Mouse (Mus musculus) gastrocnemius, postnatal 25 days (tissue): ENCODE results near the gene Fyb. TPM values are rescaled to one million over a fixed set of nuclear protein-coding genes. Genes with fewer than 3 reads are reported as not detected.

Source experiments
- DNase-seq: peaks from one replicate; pipeline ENCODE4 v3.0.0; 2022
- total RNA-seq, 2 experiments: library from RNA; stranded (reverse); gene quantifications; 1 replicate in 1 of 2; 2 replicates in 1 of 2; pipeline ENCODE4 v1.2.3; 2021

The Fyb gene
- total RNA-seq, 2 experiments from 2014 or later: 1.6 to 2.9 TPM

DNA sequence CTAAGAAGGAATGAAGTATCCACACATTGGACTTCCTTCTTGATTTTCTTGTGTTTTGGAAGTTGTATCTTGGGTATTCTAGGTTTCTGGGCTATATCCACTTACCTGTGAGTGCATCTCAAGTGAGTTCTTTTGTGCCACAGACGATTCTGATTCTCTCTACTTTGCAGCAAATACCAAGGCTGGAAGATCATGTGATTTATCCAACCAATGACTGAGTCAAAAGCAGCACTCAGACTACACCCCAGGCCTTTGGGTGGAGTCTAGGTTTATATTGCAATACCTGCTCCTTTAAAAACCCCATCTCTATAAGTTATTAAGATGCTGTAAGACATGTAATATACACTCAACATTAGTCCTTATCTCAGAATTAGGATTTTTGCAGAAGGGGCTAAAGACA lies 77.7 kb downstream of the Fyb start:
- no peak for DNase-seq

DNA sequence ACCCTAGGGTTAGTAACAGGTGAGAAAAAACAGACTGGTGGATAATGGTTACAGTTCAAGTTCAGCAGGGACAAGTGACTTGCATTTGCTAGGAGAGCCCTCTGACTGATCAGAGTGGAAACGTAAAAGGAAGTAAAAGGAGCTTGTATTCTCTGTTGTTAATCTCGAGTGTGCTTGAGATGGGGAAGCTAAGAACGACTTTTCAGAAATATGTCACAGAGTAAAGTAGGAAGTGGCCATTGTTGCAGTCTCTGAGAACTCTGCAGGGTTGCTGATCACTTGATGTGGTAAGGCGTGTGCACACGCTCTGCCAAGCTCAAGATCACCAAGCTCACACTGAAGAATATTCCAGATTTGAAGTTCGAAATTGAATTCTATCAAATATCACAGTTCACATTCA lies 78.7 kb downstream of the Fyb start:
- DNase-seq: no peak

DNA sequence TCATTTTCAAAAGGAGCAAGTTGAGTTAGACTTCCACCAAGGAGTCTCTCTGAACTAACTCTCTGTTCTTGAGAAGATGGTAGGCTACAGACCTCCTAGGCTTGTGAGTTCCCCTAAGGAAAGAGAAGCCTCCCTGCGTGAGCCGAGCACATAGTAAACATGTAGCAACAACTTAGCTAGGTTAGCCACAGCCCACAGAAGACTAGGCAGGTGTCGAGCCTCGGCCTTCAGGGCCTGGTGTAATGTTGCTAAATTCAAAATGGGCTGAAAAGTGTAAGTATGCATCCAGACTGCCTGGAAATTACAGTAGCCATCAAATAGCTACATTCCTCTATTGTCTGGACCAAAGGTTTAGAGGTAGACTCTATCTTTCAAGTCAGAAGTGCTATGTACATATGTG lies 79.3 kb downstream of the Fyb start:
- DNase-seq: no peak

DNA sequence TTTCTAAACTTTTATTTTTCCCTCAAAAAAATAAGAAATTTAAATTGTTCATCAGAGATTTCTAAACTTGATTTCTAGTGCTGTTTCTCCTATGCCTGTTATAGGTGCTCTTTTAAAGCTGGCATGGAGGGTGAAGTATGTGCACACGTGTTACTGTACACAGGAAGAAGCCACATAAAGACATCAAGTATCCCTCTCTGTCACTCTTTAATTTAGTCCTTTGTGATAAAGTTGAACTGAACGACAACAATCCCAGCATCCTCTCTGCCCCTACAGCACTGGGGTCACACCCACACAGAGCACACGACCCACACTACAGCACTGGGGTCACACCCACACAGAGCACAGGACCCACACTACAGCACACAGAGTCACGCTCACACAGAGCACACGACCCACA lies 88.0 kb downstream of the Fyb start:
- no peak for DNase-seq

DNA sequence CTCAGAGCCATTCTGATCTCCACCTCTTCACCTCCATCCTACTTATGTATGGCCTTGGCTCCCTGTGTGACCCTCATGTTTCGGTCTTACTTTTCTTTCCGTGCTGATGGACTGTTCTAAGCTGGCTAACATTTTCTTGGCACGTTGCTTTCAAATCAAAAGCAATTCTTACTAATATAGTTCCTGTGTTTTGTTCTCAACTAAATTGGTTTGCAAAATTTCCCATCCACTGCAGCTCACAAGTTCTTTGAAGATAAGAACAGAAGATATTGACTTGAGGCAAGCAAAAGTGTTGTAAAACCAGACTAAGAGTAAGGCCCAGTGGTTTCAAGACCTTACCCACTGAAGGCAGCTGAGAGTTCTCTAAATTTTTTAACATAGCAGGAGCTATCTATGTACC lies 90.2 kb downstream of the Fyb start:
- DNase-seq: no peak

DNA sequence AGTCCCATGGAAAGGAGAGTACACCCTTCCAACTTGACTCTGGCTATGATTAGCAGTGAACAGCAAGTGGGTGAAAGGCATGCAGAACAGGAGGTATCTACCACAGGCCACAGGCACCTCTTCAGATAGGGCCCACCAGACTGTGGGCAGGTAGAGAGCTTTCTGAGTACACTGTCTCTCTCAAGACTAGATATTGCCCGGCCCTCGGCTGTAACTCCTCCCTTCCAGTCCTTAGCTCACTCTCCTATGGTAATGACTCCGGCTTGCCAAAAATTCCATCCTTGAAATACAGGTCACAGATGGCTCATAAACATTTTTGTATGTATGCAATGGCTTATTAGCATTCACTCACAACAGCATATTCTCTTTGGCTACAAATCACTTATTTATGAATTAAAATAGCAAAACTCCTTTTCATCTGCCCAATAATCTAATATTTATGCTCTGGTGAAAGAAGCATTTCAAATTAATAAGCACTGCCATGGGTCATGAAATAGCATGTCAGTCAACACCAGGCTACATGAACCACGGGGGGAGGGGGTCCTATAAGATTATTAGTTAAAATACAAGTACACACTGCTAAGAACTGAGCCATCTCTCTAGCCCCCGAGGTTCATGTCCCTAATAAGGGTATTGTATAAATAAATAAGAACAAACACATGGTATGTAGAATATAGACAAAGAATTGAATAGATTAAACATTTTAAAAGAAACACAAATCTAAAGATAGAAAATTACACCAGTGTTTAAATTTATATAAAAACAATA lies 93.9 kb downstream of the Fyb start:
- no peak for DNase-seq

DNA sequence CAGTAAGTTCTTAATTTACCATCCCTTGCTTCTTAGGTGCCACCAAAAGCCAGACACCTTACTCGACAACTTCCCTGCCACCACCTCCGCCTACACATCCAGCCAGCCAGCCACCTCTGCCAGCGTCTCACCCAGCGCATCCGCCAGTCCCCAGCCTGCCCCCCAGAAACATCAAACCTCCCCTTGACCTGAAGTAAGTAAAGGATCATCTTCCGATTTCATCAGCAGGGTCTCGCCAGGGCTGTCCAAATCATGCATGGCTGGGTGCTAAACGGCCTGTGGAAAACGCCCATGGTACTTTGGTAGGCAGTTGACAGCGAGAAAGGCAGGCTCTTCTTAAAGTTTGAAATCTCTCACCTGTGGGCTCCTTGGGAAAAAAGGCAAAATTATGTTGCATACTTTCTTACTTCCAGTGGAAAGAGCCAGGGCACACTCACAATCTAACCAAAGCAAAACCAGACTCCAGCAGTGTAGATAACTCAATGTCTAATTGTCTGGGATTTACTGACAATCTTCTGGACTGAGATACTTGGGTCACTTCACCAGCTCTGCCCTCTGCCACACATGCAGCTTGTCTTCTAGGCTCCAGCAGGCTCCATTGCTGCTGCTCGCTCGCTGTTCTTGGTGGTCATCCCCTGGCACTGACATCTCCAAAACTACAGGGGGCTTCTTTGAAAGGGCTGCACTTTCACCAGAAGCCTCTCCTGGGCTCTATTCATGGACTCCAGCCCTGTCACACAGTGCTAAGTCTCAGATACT lies 97.1 kb downstream of the Fyb start:
- DNase-seq: no peak

DNA sequence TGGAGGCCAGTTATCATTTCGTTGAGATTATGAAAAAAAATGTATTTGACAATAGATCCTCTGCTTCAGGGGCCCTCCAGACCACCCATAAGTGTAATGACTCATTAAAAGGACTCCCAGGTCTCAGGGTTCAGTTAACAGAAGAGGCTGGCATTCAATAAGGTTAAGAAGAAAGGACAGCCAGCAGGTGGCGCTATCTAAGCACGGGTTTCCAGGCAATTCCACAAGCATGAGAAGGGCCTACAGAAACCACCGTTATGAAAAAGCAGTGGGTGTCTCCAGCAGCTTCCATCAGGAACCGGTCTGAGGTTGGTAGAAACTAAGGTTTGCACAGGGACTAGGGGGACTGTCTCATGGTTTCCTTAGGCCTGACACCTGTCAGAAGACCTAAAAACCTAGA lies 99.9 kb downstream of the Fyb start:
- DNase-seq: peak; percentile 36

DNA sequence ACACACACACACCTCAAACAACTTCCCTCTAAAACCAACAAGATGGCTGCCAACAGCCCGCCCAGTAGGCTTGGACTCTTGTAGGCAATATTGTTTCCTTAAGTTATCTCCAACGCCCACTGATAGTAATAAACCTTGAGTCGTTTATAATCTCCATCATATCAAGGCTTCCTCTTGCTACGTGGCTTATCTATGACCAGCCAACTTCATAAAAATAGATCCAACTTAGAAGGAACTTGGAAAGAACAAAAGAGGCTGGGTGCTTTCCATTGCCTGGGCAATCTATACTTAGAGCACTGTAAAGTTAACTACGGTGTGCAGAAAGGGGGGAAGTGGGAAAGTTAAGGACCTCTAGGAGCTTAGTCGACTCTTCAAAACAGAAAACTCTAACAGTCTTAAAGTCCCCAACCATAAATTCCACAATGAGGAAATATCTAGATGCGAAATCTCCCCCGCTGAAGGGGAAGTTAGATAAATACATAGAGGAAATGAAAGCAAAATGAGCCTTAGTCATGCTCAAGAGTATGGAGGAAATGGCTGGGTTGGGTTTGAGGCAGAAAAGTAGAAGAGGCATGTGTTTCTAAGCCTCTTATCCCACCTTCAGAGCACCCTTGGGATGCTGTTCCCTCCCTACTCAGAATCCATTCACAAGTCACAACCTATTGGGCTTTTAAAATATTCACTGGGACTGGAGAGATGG lies 101.0 kb downstream of the Fyb start:
- DNase-seq: no peak

DNA sequence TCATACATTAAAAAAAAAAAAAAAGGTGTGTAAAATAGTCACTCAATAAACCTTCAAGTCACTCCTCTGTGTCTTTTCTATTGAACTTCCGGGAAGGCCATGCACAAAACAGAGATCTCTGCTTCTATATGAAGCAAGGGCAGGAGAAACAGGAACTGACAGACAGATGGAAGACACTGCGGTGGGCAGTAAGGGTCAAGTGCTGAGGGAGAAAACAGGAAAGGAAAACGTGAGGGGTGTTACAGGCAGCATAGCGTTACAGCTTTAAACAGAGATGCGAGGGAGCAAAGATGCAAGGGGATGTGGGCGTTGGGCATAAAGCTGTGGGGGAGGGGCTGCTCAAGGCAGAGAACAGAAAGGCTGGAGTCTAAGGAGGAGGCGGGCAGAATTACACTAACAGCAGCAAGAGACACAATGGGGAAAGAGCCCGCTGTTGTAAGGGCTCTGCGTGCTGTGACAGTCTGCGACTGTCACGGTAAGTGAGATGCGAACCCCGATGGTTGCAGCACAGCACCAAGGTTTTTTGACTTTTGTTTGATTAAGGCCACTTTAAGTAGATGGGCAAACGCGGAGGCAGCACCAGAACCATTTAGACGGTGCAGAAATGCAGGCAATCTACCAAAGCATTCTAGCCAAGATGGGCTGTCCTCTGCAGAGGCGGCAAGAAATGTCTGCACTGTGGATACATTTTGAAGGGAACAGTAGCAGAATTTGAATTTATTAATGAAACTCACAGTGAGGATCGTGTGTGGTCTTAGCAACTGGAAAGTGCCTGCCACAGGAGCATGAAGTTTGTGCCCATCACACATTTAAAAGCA lies 101.9 kb downstream of the Fyb start:
- DNase-seq: no peak

DNA sequence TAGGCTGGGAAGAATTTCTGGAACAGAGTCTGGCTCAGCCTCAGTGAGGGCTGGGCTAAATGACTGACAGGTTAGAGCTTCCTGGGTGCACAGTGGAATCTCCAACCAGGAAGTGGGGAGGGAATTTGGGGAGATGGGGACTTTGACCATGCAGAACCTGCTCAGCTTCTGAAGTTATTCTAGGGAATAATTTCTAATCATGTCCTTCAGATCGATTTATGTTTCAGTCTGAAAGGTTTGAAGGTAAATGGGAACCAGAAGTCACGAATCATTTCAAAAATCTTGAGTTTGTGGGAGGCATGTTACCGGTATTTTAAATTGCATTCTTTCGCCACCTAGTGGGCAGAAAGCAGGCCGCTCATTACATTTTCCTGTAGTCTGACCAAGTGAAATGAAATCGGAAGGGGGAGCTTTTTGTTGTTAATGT lies 103.0 kb downstream of the Fyb start:
- DNase-seq: no peak

DNA sequence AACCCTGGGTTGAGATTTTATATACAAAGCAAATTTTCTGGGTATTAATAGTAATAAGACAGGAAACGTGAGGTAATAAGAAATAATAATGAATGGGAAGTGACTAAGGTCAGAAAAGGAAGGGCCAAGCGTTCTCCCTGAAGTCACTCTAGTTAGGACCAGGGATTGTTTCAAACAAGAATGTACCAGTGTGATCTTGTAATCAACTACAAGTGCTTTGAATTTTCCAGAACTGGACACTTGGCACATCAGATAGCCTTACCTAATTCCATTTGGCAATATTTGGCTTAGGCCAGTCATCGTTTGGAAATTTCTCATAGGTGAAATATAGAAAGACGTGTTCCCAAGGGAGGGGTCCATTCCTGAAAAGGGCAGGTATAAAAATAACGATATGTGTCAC lies 103.5 kb downstream of the Fyb start:
- DNase-seq: no peak

DNA sequence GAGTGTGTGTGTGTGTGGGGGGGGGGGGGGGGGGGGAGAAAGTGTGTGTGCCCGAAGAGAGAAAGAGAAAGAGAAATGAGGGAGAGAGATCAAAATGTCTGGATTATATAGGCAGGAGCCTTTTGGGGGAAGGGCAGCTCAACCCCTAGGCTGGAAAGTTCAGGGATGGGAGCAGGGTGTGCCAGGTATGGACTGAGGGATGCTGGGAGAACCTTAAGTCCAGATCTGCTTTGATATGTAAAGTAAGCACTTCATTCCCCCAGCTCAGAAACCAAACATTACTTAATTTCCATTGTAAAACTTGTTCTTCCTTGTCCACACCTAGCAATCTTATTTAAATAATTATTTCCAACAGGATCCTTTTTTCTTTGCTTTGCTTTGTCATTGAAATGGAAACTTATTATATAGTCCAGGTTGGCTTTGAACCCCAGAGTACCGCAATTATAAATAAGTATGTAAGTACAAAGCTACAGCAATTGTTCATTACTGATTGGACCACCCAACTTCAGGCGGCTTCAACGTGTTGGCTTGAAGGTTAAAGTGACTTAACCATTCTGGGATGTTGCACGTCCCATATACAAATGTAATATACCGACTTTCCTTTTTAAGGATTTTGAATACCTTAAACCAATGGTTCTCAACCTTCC lies 105.9 kb downstream of the Fyb start:
- DNase-seq: no peak

DNA sequence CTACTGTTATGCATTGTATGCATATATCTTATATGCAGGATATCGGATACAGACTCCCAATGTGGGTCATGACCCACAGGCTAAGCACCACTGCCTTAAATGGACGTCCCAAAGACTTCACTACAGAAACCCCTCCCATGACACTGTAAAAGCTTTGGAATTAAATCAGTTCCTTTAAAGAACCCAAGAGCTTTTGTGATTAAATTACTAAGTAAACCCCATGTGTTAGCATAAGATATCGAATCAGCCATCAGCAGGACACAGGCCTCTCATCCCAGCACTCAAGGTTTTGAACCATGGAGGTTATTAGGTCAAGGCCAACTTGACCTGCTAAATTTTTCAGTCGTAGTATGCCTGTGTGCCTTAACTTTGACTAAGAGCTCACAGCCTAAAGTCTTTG lies 106.5 kb downstream of the Fyb start:
- no peak for DNase-seq

DNA sequence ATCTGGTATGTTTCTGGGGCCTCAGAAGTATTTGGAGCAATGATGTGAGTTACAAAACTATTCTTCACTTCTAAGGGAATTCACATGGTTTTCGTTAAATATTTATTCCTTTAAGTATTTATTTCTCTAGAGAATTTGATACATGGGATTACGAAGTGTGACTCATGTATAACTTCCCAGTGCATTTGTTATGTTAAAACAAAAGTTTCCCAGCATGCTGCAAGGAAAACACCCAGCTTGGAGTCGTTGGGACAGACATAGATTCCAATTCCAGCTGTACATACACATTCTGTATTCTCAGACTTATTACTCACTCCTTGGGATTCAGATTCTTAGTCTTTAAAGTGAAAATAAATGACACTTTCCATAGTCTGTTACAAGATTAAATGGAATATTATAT lies 112.8 kb downstream of the Fyb start:
- no peak for DNase-seq

DNA sequence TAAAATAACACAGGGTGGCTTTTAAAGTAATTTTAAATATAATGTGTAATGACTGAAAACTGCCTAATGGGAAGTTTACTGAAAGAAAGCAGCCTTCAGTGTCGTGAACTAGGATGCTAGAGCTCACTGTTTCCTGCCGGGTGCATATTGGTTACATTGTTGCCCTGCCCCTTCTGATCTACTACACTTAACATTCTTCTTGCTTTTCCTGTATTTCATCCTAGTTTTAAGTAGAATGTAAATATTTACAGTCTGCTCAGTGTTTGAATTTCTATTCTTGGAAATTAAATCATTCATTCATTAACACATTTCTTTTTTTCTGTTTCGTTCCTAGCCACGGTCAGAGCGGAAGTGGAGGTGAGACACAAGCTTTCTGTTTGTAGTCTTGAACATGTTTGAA lies 119.6 kb downstream of the Fyb start:
- no peak for DNase-seq

DNA sequence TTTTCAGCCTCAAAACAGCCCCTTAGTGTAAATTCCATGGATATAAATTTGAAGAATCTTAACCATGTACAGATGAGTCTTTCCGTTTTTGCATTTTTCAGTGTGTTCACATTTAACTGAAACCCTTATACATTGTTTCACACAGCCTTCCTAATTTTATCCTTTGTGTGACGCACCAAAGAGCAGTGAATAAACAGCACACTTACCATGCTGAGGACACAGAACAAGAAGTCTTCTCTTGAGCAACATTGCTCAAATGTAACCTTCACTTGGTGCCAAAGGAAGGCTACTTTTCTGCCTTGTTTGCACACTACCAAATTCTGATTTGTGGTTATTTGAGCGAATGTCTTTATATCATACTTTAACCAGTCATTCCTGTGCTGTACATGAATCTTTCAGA lies 122.8 kb downstream of the Fyb start:
- DNase-seq: no peak

DNA sequence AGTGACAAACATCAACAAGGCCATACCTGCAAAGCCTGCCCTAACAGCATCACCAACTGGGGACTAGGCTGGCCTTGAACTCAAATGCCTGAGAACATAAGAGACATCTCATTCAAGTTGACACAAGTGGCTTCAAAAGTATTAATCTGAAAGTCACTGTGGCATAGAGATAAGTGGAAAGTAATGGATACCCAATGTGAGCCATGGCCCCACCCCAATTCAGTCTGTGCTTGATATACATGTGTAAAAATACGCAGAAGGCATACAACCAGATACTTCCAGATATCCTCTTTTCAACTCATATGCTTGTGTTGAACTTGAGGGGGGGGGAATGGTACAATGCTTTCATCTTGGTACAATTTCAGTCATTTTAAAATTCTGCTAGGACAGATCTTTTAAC lies 124.4 kb downstream of the Fyb start:
- no peak for DNase-seq

DNA sequence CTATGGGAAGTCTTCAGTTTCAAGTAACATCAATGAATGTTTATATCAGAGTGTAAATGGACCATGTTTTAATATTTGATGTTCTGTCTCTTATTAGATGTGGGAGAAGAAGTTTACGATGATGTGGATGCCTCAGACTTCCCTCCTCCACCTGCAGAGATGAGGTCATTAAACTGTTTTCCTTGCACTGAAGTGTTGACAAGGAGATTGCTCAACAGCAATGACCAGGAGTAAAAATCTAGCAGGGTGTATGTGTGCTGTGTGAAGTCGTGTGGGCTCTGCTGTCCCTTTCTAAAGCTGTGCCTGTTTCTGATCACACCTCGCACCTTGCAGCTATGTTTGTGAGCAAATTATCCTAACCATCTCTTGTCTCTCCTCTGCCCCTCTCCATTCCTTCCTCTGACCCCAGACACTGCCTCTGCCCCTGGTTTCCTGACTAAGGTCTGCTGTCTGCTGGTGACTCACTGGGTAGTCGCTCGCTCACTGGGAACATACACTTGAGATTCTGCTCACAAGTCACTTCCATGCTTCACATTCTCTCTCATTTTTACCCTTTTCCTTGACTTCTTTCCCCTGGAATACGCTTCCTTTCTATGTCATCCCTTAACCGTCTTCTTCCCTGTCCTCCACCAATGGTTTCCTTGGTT lies 126.2 kb downstream of the Fyb start:
- no peak for DNase-seq

DNA sequence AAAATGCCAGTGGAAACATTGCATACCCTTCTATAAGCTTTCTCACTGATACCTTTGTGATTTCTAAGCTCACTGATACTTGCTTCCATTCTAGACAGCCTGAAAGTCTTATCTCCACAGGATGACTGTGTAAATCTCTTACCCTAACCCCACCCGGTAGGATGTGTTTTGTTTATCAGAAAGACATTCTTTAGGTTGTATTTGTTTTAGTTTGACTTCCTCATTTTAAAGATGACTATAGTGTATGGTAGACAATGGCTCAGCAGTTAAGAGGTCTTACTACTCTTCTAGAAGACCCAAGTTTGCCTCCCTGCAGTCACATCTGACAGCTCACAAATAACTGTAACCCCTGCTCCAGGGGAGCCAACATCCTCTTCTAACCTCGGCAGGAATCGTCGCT lies 130.4 kb downstream of the Fyb start:
- DNase-seq: no peak

DNA sequence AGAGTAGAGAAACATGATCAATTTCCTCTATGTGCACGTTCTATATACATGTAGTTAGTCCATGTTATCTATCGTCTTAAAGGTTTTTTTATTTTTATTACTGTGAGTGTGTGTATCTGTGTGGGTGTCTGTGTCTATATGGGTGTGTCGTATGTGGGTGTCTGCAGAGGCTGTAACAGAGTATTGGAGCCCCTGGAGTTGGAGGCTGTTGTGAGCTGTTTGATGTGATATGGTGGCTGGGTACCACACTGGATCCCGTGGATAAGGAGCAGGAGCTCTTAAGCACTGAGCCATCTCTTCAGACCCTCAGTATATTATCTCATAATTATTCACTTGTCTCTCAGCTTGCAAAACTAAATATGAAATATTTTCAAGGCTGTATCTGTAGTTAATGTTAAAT lies 135.4 kb downstream of the Fyb start:
- DNase-seq: no peak
